Mouse (Mus musculus): Measurements from ENCODE around the gene Thoc2. TPM values are rescaled to one million over a fixed set of nuclear protein-coding genes. Genes with fewer than 3 reads are reported as not detected.

Thoc2 gene
- 43.3 TPM for polyA plus RNA-seq (2014; fragmentation: Illumina TruSeq; extraction: RNeasy Lipid Tissue Mini Kit (QIAGEN cat#74804); ENCODE audit: low read depth, low replicate concordance)

DNA sequence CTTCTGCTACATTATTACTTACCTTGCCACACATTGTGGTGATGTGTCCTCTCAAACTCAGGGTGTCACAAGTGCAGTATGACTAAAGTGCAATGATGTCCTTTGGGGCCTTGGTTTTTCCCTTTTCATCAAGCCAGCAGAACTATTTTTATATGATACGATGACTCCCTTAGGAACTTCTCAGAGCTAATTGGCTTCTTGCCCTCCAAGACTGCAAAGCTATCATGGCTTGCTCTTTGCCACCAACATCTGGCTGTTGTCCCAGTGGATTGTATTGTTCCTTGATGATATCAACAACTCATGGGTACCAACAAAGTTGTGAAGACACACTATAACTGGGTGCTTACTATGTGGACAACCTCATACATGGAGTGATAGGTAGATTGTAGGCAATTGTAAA lies at the start of gene Thoc2:
Gene Thoc2, minus strand, starts transcription at position 101 of the 400 bp plus-strand sequence.

Other genes starting within 250 kb of the Thoc2 start
- gene Xiap, start 139.0 kb upstream of the Thoc2 start, polyA plus RNA-seq (2014; fragmentation: Illumina TruSeq; extraction: RNeasy Lipid Tissue Mini Kit (QIAGEN cat#74804); ENCODE audit: low read depth, low replicate concordance): 25.8 TPM
- gene Stag2, start 228.6 kb upstream of the Thoc2 start, polyA plus RNA-seq (2014; fragmentation: Illumina TruSeq; extraction: RNeasy Lipid Tissue Mini Kit (QIAGEN cat#74804); ENCODE audit: low read depth, low replicate concordance): 22.6 TPM